Mouse (Mus musculus) urinary bladder, postnatal 10 days (tissue): ENCODE results near the gene Plpp2.

Source experiments
- DNase-seq: peaks from one replicate; pipeline ENCODE4 v3.0.0; 2022; ENCODE audit warnings: low spot score

Plpp2 gene

DNA sequence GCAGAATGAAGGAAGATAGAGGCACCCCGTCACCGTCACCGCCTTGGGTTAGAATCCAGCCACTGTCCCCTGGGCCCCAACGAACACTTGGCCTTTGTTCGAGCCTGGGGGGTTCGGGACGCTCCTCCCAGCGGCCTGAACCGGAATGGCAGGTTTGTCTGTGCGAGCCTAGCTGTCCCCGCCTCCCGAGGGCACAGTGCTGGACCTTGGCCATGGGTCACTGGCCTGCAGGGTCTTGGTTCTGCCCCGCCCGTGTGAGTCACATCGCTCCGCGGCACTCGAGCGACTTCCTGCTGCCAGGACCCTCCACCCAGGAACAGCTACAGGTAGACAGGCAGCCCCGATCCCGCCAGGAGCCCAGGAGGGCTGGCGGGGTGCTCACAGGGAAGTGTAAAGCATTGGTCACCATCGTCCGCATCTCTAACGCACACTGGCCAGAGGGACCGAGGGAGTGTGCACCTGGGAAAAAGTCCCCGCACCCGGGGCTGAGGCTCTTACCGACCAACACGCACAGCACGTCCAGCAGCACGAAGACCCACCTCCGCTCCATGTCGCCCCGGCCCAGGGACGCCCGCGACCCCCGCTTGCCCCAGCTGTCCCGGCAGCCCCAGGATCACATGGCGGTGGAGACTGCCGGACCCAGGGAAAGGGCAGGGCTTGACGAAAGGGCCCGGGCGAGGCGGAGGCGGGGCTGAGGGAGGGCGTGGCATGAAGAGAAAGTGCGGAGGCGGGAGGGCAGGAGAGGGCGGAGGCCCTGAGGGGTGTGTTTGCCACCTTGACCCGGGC is at the start of gene Plpp2:
Gene Plpp2, minus strand, starts transcription at position 671 of the 786 bp plus-strand sequence.
- DNase-seq = peak; percentile 33

DNA sequence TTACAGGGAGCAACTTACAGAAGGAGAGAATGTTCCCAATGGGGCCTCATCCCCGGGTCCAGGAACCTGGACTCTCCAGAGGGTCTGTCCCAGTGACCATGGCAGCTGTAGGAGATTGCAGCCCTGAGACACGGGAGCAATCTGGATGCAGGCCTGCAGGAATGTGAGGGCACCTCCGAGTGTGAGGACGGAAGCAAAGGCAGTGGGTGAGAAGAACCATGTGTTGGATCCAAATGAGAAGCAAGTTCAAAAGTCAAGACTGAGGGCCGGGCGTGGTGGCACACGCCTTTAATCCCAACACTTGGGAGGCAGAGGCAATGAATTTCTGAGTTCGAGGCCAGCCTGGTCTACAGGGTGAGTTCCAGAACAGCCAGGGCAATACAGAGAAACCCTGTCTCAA is 47.9 kb upstream of the Plpp2 start:
- DNase-seq = no peak

DNA sequence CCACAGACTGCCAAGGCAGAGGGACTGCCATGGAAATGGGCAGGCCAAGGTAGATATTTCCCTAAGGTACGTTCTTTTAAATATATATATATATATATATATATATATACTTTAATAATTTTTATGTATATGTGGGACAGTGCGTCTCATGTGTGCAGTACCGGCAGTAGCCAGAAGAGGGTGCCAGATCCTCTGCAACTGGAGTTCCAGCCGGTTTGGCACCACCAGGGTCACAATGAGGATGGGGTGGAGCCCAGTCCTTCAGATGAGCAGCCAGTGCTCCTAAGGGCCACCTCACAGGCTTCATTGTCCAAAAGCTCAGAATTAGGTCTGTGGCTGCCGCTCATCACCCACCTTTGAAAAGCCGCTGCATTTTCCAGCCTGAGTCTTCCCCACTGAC is 47.2 kb upstream of the Plpp2 start:
- DNase-seq = no peak

DNA sequence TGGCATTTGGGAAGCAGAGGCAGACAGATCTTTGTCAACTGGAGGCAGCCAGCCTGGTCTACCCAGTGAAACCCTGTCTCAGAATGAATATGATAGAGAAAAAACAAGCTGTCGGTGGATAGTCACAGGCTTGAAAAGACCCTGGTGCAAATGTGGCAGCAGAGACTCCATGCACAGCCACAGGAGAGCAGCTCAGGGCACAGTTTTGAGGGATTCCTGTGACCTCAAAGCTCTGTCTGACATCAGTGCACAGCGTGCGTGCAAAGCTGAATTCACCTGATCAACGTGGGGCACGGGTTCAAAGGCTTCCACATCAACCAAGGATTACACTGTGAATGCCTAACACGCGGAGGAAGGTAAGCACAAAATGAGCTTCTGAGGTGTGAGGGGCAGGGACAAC is 46.8 kb upstream of the Plpp2 start:
- DNase-seq = no peak

DNA sequence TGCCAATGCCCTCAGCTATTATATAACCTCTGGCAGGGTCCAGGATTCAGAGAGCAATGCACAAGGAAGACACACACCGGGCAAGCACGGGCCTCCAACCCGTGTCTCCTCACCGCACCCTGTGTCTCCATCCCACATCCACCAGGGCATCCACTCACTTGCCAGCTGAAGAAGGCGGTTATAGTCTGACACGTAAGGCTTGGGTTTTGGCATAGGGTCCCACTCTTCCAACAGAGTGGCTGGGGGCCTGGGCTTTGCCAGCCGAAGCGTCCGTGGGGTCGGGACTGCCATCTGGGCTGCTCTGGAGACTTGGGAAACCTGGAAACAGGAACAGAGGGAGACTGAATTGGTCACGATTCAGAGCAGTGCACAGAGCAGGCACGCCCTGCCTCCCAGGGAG is 46.2 kb upstream of the Plpp2 start:
- no peak for DNase-seq

DNA sequence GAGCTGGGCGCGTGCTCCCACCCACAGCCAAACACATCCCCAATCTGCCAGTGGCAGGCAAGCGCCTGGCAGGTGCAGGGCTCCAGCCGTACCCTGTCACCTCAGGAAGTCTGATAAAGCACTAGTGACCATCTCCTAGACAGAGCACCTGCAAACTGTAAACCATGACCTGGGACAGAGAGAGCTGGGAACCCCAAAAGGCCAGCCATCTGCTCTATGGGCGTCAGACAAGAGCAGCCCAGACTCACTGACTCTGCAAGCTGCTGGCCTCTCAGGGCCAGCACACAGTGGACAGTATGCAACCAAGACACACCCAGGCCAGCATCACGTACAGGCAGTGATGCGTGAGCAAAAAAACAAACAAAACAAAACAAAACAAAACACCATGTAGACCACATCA is 45.3 kb upstream of the Plpp2 start:
- DNase-seq = no peak

DNA sequence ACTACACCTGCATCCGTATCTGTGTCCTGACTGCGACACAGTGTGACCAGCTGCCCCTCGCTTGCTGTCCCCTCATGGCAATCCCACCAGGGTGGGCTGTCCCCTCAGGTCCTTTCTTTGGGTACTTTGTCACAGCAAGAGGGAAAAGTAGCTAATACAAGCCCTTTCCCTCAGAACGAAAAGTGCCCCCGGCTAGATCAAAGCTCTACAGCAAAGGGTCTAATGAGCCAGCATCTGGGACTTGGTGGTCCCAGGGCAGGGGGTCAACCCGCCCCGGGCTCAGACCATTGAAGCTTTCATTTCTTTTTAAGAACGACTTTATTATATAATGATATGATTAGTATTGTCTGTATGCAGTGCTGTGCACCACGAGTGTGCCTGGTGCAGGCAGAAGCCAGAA is 44.7 kb upstream of the Plpp2 start:
- no peak for DNase-seq

DNA sequence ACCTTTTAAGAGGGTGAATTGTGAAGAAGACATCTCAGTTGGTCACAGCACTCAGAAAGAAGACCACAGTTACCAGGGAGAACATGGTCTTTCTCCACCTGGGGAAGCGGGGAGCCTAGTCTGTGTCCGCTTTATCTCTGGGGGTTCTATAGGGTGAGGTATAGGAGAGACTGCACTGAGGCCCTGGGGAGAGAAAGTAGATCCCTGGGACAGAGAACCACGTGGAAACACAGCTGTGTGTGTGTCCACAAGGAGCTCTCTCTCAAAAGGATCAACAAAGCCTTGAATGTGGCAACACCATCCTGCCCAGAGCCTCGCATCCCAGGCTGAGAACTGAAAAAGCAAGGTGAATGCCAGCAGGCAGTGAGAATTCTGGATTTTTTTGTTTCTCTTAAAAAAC is 43.8 kb upstream of the Plpp2 start:
- no peak for DNase-seq

DNA sequence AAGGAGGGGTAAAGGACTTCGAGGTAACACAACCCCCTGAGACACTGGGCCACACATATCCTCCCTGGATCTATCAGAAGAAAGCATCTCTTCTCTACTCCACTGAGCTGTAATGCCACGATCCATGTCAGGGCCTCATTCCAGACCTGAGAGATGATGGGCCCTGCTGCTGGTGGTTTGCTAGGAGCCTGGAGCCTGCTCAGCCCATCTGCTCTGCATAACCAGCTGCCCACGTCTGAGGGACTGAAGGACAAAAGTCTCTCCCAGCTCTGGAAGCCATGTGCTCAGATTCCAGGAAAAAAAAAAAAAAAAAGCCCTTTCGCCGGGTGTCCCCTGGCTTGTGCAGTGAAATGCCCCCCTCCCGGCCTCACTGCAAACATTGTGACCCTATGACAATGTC is 42.2 kb upstream of the Plpp2 start:
- DNase-seq = no peak

DNA sequence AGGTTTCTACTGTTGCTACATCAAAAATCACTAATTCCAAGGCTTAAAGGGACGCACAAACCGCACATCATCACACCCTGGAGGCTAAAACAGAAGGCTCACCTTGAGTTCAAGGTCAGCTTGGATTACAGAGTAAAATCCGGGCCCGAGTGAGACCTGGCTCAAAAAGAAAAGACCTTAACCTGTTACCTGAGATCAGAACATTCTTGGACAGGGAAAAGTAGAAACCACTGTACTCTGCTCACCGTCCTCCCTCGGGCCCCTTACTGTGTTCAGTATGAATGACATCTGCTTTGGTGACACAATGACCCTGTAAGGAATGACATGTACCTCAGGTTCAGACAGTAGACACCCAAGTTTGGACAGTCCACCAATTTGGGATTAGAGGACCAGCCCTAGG is 41.2 kb upstream of the Plpp2 start:
- DNase-seq = no peak

DNA sequence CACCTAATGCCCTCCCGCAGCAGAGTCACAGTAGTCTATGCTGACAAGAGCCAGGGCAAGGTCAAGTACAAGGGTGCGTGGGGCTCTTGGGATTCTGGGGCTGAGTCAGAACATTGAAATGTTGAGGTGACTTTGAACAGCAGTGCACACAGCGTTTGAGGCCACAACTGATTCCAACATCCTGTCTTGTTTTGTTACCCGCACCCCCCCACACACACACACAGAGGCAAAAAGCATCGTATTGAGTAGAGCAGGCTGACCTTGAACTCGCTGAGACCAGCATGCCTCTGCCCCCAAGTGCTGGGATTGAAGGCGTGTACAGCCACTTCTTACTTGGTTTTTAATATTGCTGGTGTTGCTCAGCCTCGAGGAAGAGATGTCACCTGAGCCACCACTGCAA is 40.8 kb upstream of the Plpp2 start:
- DNase-seq = no peak

DNA sequence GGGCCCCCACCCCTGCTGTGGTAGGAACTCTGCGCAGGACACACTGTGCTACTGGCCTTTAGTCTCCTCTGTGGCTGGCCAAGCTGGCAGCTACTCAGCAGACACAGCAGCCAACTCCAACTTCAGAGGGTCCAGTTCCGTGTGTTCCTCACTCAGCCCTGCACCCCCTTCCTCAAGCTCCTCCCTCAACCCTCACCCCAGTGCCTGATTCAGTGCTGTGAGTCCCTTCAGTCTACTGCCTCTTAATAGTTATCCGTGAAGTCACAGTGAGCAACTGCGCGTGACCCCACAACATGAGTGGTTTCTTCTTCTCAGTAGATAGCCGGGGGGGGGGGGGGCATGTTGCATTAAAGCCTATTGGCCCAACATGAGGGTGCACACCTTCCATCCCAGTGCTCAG is 40.0 kb upstream of the Plpp2 start:
- no peak for DNase-seq

DNA sequence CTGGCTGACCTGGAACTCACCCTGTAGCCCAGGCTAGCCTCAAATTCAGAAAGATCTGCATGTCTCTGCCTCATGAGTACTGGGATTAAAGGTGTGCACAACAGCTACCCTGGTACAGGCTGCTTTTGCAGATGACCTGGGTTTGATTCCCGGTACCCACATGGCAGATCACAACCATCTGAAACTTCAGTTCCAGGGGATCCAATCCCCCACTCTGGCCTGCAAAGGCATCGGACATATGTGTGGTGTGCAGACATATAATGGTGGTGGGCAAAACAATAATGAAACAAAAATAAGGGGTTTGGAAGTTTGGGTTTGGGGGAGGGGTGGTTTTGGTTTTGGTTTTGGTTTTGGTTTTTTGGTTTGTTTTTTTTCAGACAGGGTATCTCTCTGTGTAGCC is 37.7 kb upstream of the Plpp2 start:
- DNase-seq = no peak

DNA sequence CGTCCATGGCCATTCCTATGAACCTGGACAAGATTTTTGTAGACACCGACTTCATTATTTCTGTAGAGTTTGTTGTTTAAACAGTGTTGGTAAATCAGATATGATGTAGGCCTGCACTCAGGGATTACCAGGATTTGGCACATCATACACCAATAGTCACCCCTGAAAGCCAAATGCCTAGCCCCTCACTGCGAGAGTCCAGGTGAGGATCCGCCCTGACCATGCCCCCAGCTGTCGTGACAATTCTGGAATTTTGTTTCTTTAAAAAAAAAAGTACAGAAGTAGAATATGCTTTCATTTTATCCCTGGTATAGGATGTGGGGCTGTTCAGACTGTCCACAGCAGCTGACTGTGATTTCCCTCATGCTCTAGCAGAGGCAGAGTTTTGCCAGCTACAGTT is 36.3 kb upstream of the Plpp2 start:
- no peak for DNase-seq

DNA sequence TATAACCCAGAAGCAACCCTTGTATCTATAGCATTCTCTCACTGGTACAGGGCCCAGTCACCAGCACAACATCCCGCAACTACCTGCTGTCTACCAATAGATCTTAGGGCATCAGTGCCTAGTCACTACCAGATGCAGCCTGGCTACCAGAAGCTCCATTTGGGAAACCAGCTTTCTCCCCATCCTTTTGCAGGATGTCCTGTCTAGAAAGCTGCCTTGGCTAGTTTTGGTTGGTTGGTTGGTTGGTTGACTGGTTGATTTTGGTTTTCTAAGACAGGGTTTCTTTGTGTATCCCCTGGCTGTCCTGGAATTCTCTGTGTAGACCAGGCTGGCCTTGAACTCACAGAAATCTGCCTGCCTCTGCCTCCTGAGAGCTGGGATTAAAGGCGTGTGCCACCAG is 26.1 kb upstream of the Plpp2 start:
- DNase-seq = no peak

DNA sequence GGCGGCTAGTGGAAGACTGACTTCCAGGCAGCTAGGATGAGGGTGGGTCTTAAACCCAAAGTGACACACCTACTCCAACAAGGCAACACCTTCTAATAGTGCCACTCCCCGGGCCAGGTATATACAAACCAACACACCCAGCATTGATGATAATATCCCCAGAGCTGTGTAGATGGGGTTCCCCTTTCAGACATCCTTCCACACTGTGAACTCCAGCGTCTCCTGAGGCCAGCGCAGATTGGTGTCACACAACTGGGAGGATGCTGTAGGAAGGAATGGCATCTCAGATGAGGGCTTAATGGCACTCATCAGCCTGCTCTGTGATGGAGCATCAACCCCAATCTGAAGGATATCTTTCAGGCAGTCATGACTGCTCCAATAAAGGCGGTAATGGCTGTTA is 23.9 kb upstream of the Plpp2 start:
- DNase-seq = no peak

DNA sequence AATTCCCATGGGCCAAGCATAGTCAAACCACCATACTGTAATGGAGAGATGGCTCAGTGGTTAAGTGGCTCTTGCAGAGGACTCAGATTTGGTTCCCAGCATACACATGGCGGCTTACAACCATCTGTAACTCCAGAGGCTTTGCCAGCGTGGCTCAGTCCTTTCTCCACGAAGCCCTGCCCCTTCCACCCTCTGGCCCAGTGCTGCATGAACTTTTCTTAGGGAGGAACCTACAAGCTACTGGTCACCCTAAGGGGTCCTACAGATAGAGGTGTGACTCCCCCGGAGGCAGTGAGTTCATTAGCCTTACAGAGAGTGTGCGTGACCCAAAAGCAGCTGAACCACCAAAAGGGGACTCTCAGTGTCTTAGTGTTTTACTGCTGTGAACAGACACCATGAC is 23.4 kb upstream of the Plpp2 start:
- peak; percentile 6 for DNase-seq

DNA sequence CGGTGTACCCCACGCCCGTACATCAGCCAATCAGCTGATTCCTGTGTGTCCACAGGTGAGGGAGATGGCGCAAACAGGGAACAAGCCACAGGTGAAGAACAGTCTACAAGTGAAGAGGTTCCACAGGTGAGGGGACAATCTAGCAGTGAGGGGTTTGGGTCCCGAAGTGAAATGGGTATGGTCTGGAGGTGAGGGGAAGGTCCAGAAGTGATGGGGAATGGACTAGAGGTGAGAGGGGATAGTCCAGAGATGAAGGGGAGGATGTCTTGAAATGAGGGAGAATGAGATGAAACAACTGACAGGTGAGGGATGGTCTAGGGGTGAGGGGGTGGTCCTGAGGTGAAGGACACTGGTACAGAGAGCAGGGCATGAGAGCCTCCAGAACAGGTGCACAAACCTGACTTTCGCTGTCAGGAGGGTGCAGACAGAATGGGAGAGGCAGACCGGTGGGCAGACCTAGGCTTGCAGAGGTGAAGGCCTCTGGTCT is 21.7 kb upstream of the Plpp2 start:
- DNase-seq = no peak

DNA sequence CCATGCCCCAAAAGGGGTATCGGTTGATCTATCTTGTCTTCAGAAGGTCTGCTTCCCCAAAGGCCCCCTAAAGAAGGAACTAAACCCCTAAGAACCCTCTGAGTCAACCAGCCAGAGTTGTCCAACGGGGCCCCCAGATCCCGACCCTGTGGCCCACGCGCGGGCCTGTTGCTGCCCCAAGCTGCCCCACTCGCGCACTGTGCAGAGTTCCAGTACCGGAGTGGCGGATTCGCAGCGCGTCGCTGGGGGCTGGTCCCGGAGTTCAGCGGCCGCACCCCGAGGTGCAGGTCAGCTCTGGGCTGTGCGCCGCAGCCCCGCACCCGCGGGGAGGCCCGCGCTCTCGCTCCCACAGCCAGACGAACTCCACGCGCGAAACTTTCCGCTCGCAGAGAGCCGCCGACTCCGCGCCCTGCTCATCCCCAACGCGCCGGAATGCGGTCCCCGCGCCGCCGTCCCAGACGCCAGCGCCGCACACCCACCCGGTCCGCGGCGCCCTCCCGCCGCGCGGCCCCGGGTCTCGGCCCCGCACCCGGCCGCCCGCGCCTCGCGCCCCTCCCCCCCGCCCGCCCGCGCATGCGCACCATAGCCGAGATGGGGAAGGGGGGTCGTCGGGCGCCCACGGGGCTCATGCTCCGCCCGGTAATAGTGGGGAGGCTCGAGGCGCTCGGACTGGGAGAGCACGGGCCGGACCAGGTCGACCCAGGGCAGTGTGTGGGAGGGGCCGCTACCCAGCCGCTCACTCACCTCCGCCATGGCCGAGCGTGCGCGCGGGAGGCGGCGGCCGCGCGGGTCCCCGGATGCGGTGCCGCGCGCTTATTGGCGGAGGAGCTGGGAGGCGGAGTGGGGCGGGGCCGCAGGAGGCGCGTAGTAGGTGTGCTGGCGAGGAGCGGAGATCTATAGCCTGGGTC is 21.0 kb upstream of the Plpp2 start, which contains the start of gene Mier2:
Gene Mier2, minus strand, starts transcription at position 870 of the 908 bp plus-strand sequence.
- peak; percentile 28 for DNase-seq

DNA sequence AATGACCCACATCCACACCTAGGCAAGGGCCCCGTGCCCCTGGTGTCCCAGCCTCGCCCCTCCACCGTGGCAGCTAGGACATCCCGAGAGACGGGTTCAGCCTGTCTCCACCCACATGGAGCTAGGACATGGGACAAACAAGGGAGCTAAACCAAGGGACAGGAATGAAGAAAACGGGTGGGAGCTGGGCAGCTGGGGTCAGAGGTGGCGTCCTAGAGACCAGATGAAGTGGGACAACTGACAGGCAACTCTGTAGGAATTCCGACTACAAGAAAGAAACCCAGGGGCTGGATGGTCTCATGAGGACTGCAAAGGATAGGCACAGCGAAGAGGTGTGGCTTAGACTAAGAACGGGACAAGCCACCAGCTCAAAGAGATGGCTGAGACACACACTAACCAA is 20.1 kb upstream of the Plpp2 start:
- peak; percentile 8 for DNase-seq

DNA sequence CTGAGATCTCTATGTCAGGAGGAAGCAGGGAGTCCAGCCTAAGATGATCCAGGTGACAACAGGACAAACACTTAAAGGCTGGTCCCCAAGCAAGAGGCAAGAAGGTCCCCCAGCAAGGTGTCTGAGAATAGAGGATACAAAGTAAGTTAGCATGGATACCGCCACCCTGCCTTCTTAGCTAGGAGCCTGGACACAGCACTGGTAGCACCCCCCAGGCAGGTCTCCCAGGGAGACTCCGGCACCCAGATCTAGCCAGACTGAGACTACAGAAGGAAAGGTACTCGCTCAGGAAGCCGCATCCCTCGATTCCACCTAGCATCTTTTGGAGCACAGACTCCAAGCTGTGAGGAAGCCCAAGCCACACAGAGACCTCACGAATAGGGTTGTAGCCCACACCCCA is 19.6 kb upstream of the Plpp2 start:
- DNase-seq = peak; percentile 3

DNA sequence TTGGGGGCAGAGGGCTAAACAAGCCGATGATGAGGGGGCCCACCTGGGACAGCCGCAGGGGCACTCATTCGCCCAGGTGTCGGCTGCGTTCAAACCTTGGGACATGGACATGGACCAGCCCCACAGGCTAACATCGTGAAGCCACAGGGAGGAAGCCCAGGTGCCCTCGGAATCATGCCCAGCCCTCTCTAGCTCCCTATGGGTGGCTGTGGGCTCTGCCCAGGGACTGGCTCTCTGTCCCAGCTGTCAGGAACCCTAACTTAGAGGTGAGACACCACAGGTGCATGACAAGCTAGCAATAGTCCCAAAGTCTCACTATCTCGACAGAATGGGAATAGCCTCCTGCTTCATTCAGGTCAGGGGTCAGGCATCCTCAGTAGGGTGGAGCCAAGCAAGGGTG is 18.9 kb upstream of the Plpp2 start:
- DNase-seq = peak; percentile 6

DNA sequence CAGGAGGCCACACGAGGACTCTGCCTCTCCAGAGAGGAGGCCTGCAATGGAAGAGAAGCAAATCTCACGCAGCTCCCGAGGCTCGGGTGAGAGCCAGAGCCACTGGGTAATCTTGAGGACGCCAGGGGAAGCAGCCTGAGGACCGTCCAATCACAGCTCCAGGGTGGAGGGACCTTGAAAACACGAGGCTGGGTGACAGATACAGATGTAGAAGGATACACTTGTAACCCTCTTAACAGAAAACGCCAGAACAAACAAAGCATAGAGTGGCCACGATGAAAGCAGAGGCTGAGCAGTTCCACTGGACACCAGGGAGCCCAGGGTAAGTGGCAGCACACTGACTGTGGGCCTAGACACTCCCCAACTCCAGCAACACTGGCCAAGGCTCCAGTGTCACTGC is 16.8 kb upstream of the Plpp2 start:
- DNase-seq = peak; percentile 8
